Mouse (Mus musculus): ENCODE measurements around the gene Slc12a1.

DNA sequence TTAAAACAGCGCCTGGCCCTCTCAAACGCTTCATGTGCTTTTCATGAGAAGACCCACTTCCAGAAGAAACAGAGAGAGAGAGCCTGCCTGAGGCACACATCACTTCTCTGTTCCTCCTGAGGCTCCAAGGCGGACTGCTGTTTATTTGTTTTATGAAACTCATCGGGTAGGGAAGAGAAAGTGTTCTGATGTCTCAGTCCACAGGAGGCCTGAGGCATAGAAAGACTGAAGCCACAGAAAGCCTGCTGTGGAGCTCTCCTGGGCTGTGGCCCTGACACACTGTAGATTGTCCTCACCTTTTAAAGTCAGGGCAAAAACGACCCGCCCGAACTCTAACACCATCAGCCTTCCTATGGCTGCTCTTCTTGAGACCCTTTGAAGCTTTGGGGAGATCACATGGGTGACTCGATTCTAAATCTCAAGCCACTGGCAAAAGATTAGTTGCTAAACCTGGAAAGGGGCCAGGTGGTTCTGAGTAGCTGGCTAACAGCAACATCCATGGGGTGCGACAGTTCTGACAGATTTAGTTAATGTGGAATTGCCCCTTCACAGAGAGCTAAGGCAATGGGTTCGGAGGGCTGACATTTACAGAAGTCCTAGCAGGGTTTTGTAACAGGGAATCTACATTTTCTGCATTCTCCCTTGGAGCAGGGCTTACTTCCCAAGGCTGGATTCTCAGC is 59.7 kb downstream of the Slc12a1 start:
- TF ChIP-seq CTCF (IDR thresholded peaks at IDR 0.05; ENCODE audit: control insufficient read depth, insufficient read depth, insufficient replicate concordance, low read depth, low read length): no peak
- TF ChIP-seq POLR2A (IDR thresholded peaks at IDR 0.05; ENCODE audit: control insufficient read depth, low read depth, low read length): no peak

Data from testis, adult 2 months (tissue).